Mouse (Mus musculus) midbrain, embryonic 13.5 days (tissue): ENCODE results near the gene Dhcr7. TPM values are rescaled to one million over a fixed set of nuclear protein-coding genes. Genes with fewer than 3 reads are reported as not detected.

Experiments used
- ATAC-seq: fragments of 200-750 bp; cut with Nextera tagmentation; 2 replicates; pipeline ENCODE4 v1.8.0; 2017; ENCODE audit warnings: mild to moderate bottlenecking, moderate TSS enrichment, moderate library complexity
- H3K27ac ChIP-seq: fragments of 300-500 bp; sonication (generic); 2 replicates; pipeline ENCODE4 v1.5.1; 2015; ENCODE audit warnings: inconsistent platforms, mild to moderate bottlenecking, moderate library complexity
- H3K27me3 ChIP-seq: fragments of 300-500 bp; sonication (generic); 2 replicates; pipeline ENCODE4 v1.6.1; 2015; ENCODE audit warnings: mild to moderate bottlenecking, inconsistent platforms
- H3K36me3 ChIP-seq: fragments of 300-500 bp; sonication (generic); 2 replicates; pipeline ENCODE4 v1.6.1; 2015; ENCODE audit warnings: mild to moderate bottlenecking, inconsistent platforms
- H3K4me1 ChIP-seq: fragments of 300-500 bp; sonication (generic); replicated peaks from 2 replicates; pipeline ENCODE4 v1.6.1; 2015; ENCODE audit warnings: inconsistent platforms
- H3K4me2 ChIP-seq: fragments of 300-500 bp; sonication (generic); replicated peaks from 2 replicates; pipeline ENCODE4 v1.6.1; 2015; ENCODE audit warnings: moderate library complexity, mild to moderate bottlenecking, inconsistent platforms
- H3K4me3 ChIP-seq: fragments of 300-500 bp; sonication (generic); replicated peaks from 2 replicates; pipeline ENCODE4 v1.5.1; 2015; ENCODE audit warnings: mild to moderate bottlenecking, inconsistent platforms
- H3K9ac ChIP-seq: fragments of 300-500 bp; sonication (generic); replicated peaks from 2 replicates; pipeline ENCODE4 v1.6.1; 2015; ENCODE audit warnings: mild to moderate bottlenecking, inconsistent platforms
- H3K9me3 ChIP-seq: fragments of 300-500 bp; sonication (generic); 2 replicates; pipeline ENCODE4 v1.6.1; 2016; ENCODE audit warnings: mild to moderate bottlenecking, inconsistent platforms
- WGBS: fragments of 180-500 bp; shearing (Covaris S2); methylation state at CpG from one replicate; pipeline ENCODE4 v1.1.7; 2015; 5-methylcytosine and 5-hydroxymethylcytosine counted together
- polyA plus RNA-seq: library from polyadenylated mRNA; unstranded; fragments of >200 nt; fragmentation: Nextera tagmentation; extraction: Ambion mirVana; gene quantifications from 2 replicates; pipeline ENCODE4 v1.2.1, GENCODE M21; 2015

Gene Dhcr7
- 54.0 and 60.0 TPM in 2 replicates for polyA plus RNA-seq

GRCm38 (mm10) chr7:143822375-143823265, at the start of gene Dhcr7, which contains the start of gene Nadsyn1:
Gene Dhcr7, plus strand, starts transcription at chr7:143823145.
Gene Nadsyn1, minus strand, starts transcription at chr7:143822849.
- Histone ChIP-seq H3K9me3 (no peaks in the 10 kb centered on the region), H3K4me1 (peaks cover 17% of the 10 kb centered on the region), H3K36me3 (peaks cover 11% of the 10 kb centered on the region), H3K4me3 (peak within 1 kb of the TSS; percentile 62), H3K27me3 (no peaks in the 10 kb centered on the region), H3K4me2 (peak within 1 kb of the TSS; percentile 67), H3K27ac (peak within 1 kb of the TSS; percentile 75), H3K9ac (peak within 1 kb of the TSS; percentile 78)
- under 1% methylated on average over 40 of the region's 40 CpGs for WGBS
- peak; percentile 98 for ATAC-seq

GRCm38 (mm10) chr7:143776137-143776536, 46.8 kb upstream of the Dhcr7 start:
- no peak overlapping the region for H3K4me3 ChIP-seq
- H3K27ac ChIP-seq, result no peak overlapping the region
- H3K9ac ChIP-seq, result no peak overlapping the region
- no peaks in the 10 kb centered on the region for H3K4me1 ChIP-seq
- H3K4me2 ChIP-seq, result no peak overlapping the region
- H3K36me3 ChIP-seq, result no peaks in the 10 kb centered on the region
- H3K9me3 ChIP-seq, result no peaks in the 10 kb centered on the region
- no peaks in the 10 kb centered on the region for H3K27me3 ChIP-seq
- no peak for ATAC-seq
- 33% methylated on average over 3 of the region's 3 CpGs for WGBS

DNA sequence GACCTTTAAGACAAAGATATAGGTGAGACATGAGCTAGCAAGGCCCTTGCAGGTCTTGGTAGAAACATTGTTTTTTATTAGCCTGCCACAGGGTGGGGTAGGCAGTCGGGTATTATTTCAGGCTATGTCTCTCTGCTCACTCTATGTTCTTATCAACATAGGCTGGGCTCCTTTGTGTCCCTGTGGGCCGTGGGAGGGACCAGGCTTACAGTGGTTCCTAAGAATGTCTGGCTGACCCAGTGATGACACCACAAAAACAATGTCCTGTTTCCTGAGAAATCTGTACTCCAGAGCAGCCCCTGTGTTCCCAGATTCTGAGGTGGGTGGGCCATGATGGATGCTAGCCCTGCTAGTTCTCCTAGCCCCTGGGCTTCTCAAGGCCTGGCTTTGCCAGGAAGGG, 45.6 kb upstream of the Dhcr7 start:
- WGBS, result 72% methylated on average over 2 of the region's 2 CpGs
- no peak for ATAC-seq

DNA sequence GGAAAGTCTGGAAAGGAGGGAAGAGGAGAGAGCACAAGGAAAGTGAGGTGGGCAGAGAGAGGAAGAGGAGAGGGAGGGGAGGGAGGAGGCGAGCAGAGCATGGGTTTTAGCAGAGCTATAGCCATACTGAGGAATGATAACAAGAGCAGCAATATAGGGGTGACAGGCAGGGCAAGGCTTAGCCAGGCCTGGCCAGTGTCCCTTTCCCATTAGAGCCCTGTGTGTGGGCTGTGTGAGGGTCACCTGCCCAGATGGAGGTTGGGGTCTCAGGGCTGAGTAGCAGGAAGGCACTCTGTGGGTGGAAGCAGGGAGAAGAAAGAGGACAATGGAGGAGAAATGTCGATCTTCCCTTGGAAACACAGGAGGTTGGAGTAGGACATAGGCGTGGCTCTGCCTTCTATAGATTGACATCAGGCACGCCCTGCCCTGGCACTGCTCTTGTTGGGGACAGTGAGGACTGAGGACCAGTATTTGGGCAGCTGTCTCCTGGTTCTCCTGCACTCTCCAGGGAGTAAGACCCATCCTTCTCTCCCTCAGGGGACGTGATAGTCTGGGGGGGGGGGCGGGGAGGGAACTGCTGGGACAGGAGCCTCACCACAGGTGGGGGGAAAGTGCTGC, 39.5 kb upstream of the Dhcr7 start:
- no peaks in the 10 kb centered on the region; the same call in 1 of the 2 replicates for H3K27me3 ChIP-seq
- peak overlapping the region; percentile 52 for H3K4me3 ChIP-seq
- WGBS, result 10% methylated on average over 6 of the region's 6 CpGs
- H3K4me2 ChIP-seq, result peak overlapping the region; percentile 76
- H3K9ac ChIP-seq, result peak overlapping the region; percentile 74
- H3K27ac ChIP-seq, result peak overlapping the region; percentile 79
- no peaks in the 10 kb centered on the region for H3K9me3 ChIP-seq
- H3K36me3 ChIP-seq, result no peaks in the 10 kb centered on the region
- H3K4me1 ChIP-seq, result peaks cover 30% of the 10 kb centered on the region
- ATAC-seq, result peak; percentile 80

More for the DNA sequence above, 45.6 kb upstream of the Dhcr7 start:
- Histone ChIP-seq H3K9me3 (no peaks in the 10 kb centered on the region), H3K27ac (no peak overlapping the region), H3K27me3 (no peaks in the 10 kb centered on the region), H3K4me3 (no peak overlapping the region), H3K9ac (no peak overlapping the region), H3K36me3 (no peaks in the 10 kb centered on the region), H3K4me1 (0 out of 2 replicates have a peak, but pooled peaks cover under 1% of the 10 kb centered on the region), H3K4me2 (no peak overlapping the region)

GRCm38 (mm10) chr7:143783996-143784829, 38.7 kb upstream of the Dhcr7 start, which contains the start of gene Mrgpre:
Gene Mrgpre, minus strand, starts transcription at chr7:143784500.
- H3K27ac ChIP-seq, result peak within 1 kb of the TSS; percentile 79
- peak; percentile 89 for ATAC-seq
- no peaks in the 10 kb centered on the region for H3K36me3 ChIP-seq
- peak within 1 kb of the TSS; percentile 52 for H3K4me3 ChIP-seq
- H3K4me2 ChIP-seq, result peak within 1 kb of the TSS; percentile 76
- H3K9me3 ChIP-seq, result no peaks in the 10 kb centered on the region
- WGBS, result 5% methylated on average over 17 of the region's 21 CpGs
- no peaks in the 10 kb centered on the region; the same call in 1 of the 2 replicates for H3K27me3 ChIP-seq
- peaks cover 30% of the 10 kb centered on the region for H3K4me1 ChIP-seq
- peak within 1 kb of the TSS; percentile 74 for H3K9ac ChIP-seq

- no peaks in the 10 kb centered on the region for H3K4me1 ChIP-seq
- no peak overlapping the region for H3K27ac ChIP-seq
- H3K9me3 ChIP-seq, result no peaks in the 10 kb centered on the region
- H3K27me3 ChIP-seq, result no peaks in the 10 kb centered on the region
- no peak overlapping the region for H3K4me2 ChIP-seq
- no peak for ATAC-seq
- no peak overlapping the region for H3K9ac ChIP-seq
- peaks cover 28% of the 10 kb centered on the region for H3K36me3 ChIP-seq
- WGBS, result 87% methylated on average over 6 of the region's 6 CpGs
- H3K4me3 ChIP-seq, result no peak overlapping the region
Measured at GRCm38 (mm10) chr7:143792336-143792985, 30.5 kb upstream of the Dhcr7 start.

- Histone ChIP-seq H3K36me3 (peaks cover 35% of the 10 kb centered on the region), H3K4me3 (no peak overlapping the region), H3K4me2 (no peak overlapping the region), H3K27ac (no peak overlapping the region), H3K9ac (no peak overlapping the region), H3K4me1 (no peaks in the 10 kb centered on the region), H3K9me3 (no peaks in the 10 kb centered on the region), H3K27me3 (no peaks in the 10 kb centered on the region)
- no peak for ATAC-seq
- 62% methylated on average over 4 of the region's 4 CpGs for WGBS
Measured at GRCm38 (mm10) chr7:143793121-143793520, 29.8 kb upstream of the Dhcr7 start.

DNA sequence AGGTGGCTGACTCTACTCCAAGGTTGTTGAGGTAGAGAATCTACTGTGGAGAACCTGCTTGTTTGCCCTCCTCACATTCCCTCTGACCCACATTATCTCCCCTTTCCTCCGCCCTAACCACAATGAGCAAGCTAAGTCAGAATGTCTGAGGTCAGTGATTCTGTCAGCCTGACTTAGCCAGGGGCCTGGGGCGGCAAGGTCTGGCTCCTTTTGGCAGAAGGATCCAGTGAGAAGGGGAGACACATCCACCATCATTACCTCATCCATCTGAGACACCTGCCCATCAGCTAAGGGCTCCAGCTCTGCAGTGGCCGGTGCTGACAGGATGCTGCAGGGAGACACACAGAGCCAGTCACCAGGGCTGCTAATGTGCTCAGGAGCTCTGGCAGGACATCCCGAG, 24.2 kb upstream of the Dhcr7 start:
- no peak overlapping the region for H3K4me2 ChIP-seq
- 95% methylated on average over 4 of the region's 4 CpGs for WGBS
- no peak for ATAC-seq
- no peaks in the 10 kb centered on the region for H3K27me3 ChIP-seq
- H3K9me3 ChIP-seq, result no peaks in the 10 kb centered on the region
- no peak overlapping the region for H3K4me3 ChIP-seq
- no peaks in the 10 kb centered on the region for H3K4me1 ChIP-seq
- H3K9ac ChIP-seq, result no peak overlapping the region
- no peak overlapping the region for H3K27ac ChIP-seq
- H3K36me3 ChIP-seq, result peaks cover 89% of the 10 kb centered on the region

GRCm38 (mm10) chr7:143800770-143801169, 22.2 kb upstream of the Dhcr7 start:
- Histone ChIP-seq H3K4me3 (no peak overlapping the region), H3K9me3 (no peaks in the 10 kb centered on the region), H3K4me2 (no peak overlapping the region), H3K27ac (no peak overlapping the region), H3K27me3 (no peaks in the 10 kb centered on the region), H3K9ac (no peak overlapping the region), H3K4me1 (no peaks in the 10 kb centered on the region), H3K36me3 (peaks cover 97% of the 10 kb centered on the region)
- no peak for ATAC-seq
- 95% methylated on average over 1 of the region's 1 CpGs for WGBS

DNA sequence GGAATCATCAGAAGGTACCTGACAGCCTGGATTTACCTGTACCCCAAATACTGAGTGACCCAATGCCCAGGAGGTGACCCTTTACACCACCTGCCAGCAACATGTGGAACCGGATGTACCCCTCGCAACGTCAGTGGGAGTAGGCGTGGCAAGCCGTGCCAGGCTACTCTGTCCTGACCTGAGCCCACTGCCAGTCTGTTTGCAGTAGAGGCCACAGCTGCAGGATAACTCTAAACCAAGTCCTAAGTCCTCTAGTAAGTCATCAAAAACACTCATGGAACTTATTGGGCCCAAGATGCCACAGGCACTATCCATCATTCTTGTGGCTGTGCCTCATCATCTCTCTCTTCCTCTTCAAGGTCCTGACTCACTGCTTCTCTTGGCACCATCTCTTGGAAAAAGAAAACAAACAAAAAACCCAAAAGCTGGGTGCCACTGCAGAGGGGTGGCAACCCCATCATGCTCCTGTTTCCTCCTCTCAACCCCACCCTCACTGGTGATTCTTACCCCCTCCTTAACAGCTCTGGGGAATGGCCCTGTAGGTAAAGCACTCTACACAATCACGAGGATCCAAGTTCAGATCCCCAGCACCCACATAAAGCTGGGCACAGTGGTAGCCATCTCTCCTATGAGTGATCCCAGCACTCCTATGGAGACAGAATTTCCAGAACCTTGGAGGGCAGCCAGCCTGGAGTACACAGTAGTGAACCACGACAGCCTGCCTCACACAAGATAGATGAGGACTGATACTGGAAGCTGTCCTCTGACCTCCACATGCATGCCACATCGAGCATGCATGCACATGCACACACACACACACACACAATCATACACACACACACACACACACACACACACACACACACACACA, 21.5 kb upstream of the Dhcr7 start:
- H3K36me3 ChIP-seq, result peaks cover 97% of the 10 kb centered on the region
- H3K27me3 ChIP-seq, result no peaks in the 10 kb centered on the region
- no peak overlapping the region for H3K4me3 ChIP-seq
- H3K4me1 ChIP-seq, result no peaks in the 10 kb centered on the region
- no peak for ATAC-seq
- no peak overlapping the region for H3K27ac ChIP-seq
- no peak overlapping the region for H3K9ac ChIP-seq
- H3K4me2 ChIP-seq, result no peak overlapping the region
- 89% methylated on average over 8 of the region's 8 CpGs for WGBS
- no peaks in the 10 kb centered on the region for H3K9me3 ChIP-seq
